Mouse (Mus musculus) embryonic facial prominence, embryonic 11.5 days (tissue): ENCODE results near the gene Aldh1a2. TPM values are rescaled to one million over a fixed set of nuclear protein-coding genes. Genes with fewer than 3 reads are reported as not detected.

Experiments
- ATAC-seq: fragments of 200-750 bp; cut with Nextera tagmentation; replicated peaks from 2 replicates; pipeline ENCODE4 v1.8.0; 2017; ENCODE audit warnings: low read depth; ENCODE audit not compliant: insufficient number of reproducible peaks, low FRiP score, low TSS enrichment
- DNase-seq: peaks from one replicate; pipeline ENCODE4 v3.0.0-alpha.2; 2015; ENCODE audit warnings: low spot score
- H3K27ac ChIP-seq: fragments of 300-500 bp; sonication (generic); replicated peaks from 2 replicates; pipeline ENCODE4 v1.5.1; 2014; ENCODE audit warnings: mild to moderate bottlenecking, low read depth, low read length, control low read depth
- H3K27me3 ChIP-seq: fragments of 300-500 bp; sonication (generic); 2 replicates; pipeline ENCODE4 v1.6.1; 2014; ENCODE audit warnings: mild to moderate bottlenecking, low read length, moderate library complexity, mixed read lengths; ENCODE audit not compliant: control insufficient read depth, insufficient read depth
- H3K36me3 ChIP-seq: fragments of 300-500 bp; sonication (generic); replicated peaks from 2 replicates; pipeline ENCODE4 v1.6.1; 2014; ENCODE audit warnings: low read depth, mild to moderate bottlenecking, low read length, moderate library complexity, mixed read lengths; ENCODE audit not compliant: control insufficient read depth, insufficient read depth
- H3K4me1 ChIP-seq: fragments of 300-500 bp; sonication (generic); 2 replicates; pipeline ENCODE4 v1.6.1; 2014; ENCODE audit warnings: low read length, mixed read lengths; ENCODE audit not compliant: control insufficient read depth, insufficient read depth
- H3K4me2 ChIP-seq: fragments of 300-500 bp; sonication (generic); 2 replicates; pipeline ENCODE4 v1.6.1; 2014; ENCODE audit warnings: low read depth, mild to moderate bottlenecking, control low read depth, low read length, moderate library complexity
- H3K4me3 ChIP-seq: fragments of 300-500 bp; sonication (generic); 2 replicates; pipeline ENCODE4 v1.5.1; 2014; ENCODE audit warnings: low read depth, low read length, control low read depth
- H3K9ac ChIP-seq: fragments of 300-500 bp; sonication (generic); replicated peaks from 2 replicates; pipeline ENCODE4 v1.6.1; 2014; ENCODE audit warnings: mild to moderate bottlenecking, control low read depth, low read length
- H3K9me3 ChIP-seq: fragments of 300-500 bp; sonication (generic); replicated peaks from 2 replicates; pipeline ENCODE4 v1.6.1; 2016; ENCODE audit warnings: mild to moderate bottlenecking, low read length, inconsistent platforms, mixed read lengths; ENCODE audit not compliant: control insufficient read depth
- WGBS: fragments of 180-500 bp; shearing (Covaris S2); extraction: QIAGEN DNeasy Blood & Tissue Kit; methylation state at CpG from one replicate; pipeline ENCODE4 v1.1.7; 2014; 5-methylcytosine and 5-hydroxymethylcytosine counted together
- polyA plus RNA-seq: library from polyadenylated mRNA; unstranded; fragments of >200 nt; fragmentation: Nextera tagmentation; extraction: Ambion mirVana; gene quantifications from 2 replicates; pipeline ENCODE4 v1.2.1, GENCODE M21; 2014

Gene Aldh1a2
- polyA plus RNA-seq, 1 experiment from 2014 or later = 39.1 TPM

- ATAC-seq = no peak
- DNase-seq = no peak
- Histone ChIP-seq H3K4me1 (no peaks in the 10 kb centered on the region), H3K4me2 (no peak overlapping the region), H3K27me3 (no peaks in the 10 kb centered on the region), H3K9ac (no peak overlapping the region), H3K27ac (no peak overlapping the region), H3K9me3 (no peaks in the 10 kb centered on the region), H3K36me3 (no peaks in the 10 kb centered on the region), H3K4me3 (no peak overlapping the region)
- 77% methylated on average over 6 of the region's 6 CpGs for WGBS
Observed at GRCm38 (mm10) chr9:71288738-71289137, 73.1 kb downstream of the Aldh1a2 start.

GRCm38 (mm10) chr9:71289810-71290209 is 74.2 kb downstream of the Aldh1a2 start:
- WGBS = 85% methylated on average over 3 of the region's 3 CpGs
- DNase-seq = no peak
- no peaks in the 10 kb centered on the region for H3K9me3 ChIP-seq
- no peaks in the 10 kb centered on the region for H3K4me1 ChIP-seq
- no peak overlapping the region for H3K27ac ChIP-seq
- H3K4me2 ChIP-seq = no peak overlapping the region
- no peaks in the 10 kb centered on the region for H3K36me3 ChIP-seq
- H3K27me3 ChIP-seq = no peaks in the 10 kb centered on the region
- no peak overlapping the region for H3K9ac ChIP-seq
- ATAC-seq = no peak
- no peak overlapping the region for H3K4me3 ChIP-seq

GRCm38 (mm10) chr9:71290730-71291129 is 75.1 kb downstream of the Aldh1a2 start:
- Histone ChIP-seq H3K27ac (no peak overlapping the region), H3K4me2 (no peak overlapping the region), H3K27me3 (no peaks in the 10 kb centered on the region), H3K9me3 (no peaks in the 10 kb centered on the region), H3K36me3 (no peaks in the 10 kb centered on the region), H3K4me1 (no peaks in the 10 kb centered on the region), H3K9ac (no peak overlapping the region), H3K4me3 (no peak overlapping the region)
- ATAC-seq (no peak), DNase-seq (no peak)
- WGBS = 83% methylated on average over 1 of the region's 1 CpGs

- no peaks in the 10 kb centered on the region for H3K27me3 ChIP-seq
- H3K4me3 ChIP-seq = no peak overlapping the region
- no peak for DNase-seq
- no peak overlapping the region for H3K27ac ChIP-seq
- WGBS = 74% methylated on average over 8 of the region's 8 CpGs
- ATAC-seq = no peak
- no peak overlapping the region for H3K9ac ChIP-seq
- H3K9me3 ChIP-seq = no peaks in the 10 kb centered on the region
- H3K4me1 ChIP-seq = no peaks in the 10 kb centered on the region
- no peak overlapping the region for H3K4me2 ChIP-seq
- no peaks in the 10 kb centered on the region for H3K36me3 ChIP-seq
Observed at GRCm38 (mm10) chr9:71295501-71295900, 79.9 kb downstream of the Aldh1a2 start.

- no peak overlapping the region for H3K4me3 ChIP-seq
- no peak overlapping the region for H3K27ac ChIP-seq
- no peak overlapping the region for H3K4me2 ChIP-seq
- no peaks in the 10 kb centered on the region; the same call in 1 of the 2 replicates for H3K36me3 ChIP-seq
- no peaks in the 10 kb centered on the region for H3K4me1 ChIP-seq
- WGBS = 40% methylated on average over 2 of the region's 2 CpGs
- H3K9ac ChIP-seq = no peak overlapping the region
- DNase-seq = no peak
- H3K9me3 ChIP-seq = no peaks in the 10 kb centered on the region
- ATAC-seq = no peak
- H3K27me3 ChIP-seq = no peaks in the 10 kb centered on the region
Observed at GRCm38 (mm10) chr9:71303594-71303993, 88.0 kb downstream of the Aldh1a2 start.

- Histone ChIP-seq H3K36me3 (no peaks in the 10 kb centered on the region; the same call in 1 of the 2 replicates), H3K9ac (no peak overlapping the region), H3K4me2 (no peak overlapping the region), H3K27me3 (no peaks in the 10 kb centered on the region), H3K4me3 (no peak overlapping the region), H3K27ac (no peak overlapping the region), H3K4me1 (no peaks in the 10 kb centered on the region), H3K9me3 (no peaks in the 10 kb centered on the region)
- WGBS = 82% methylated on average over 9 of the region's 9 CpGs
- ATAC-seq (no peak), DNase-seq (no peak)
Observed at GRCm38 (mm10) chr9:71307106-71307789, 91.7 kb downstream of the Aldh1a2 start.

- WGBS = 86% methylated on average over 3 of the region's 3 CpGs
- Histone ChIP-seq H3K4me3 (no peak overlapping the region), H3K36me3 (no peaks in the 10 kb centered on the region), H3K9ac (no peak overlapping the region), H3K4me2 (no peak overlapping the region), H3K4me1 (no peaks in the 10 kb centered on the region), H3K27ac (no peak overlapping the region), H3K27me3 (no peaks in the 10 kb centered on the region), H3K9me3 (no peaks in the 10 kb centered on the region)
- ATAC-seq (no peak), DNase-seq (no peak)
Observed at GRCm38 (mm10) chr9:71315960-71316359, 100.4 kb downstream of the Aldh1a2 start.

GRCm38 (mm10) chr9:71317096-71317920 is 101.7 kb downstream of the Aldh1a2 start:
- H3K4me3 ChIP-seq = no peak overlapping the region
- 72% methylated on average over 11 of the region's 11 CpGs for WGBS
- no peak overlapping the region for H3K4me2 ChIP-seq
- H3K27me3 ChIP-seq = no peaks in the 10 kb centered on the region
- H3K27ac ChIP-seq = no peak overlapping the region
- no peaks in the 10 kb centered on the region for H3K36me3 ChIP-seq
- no peak overlapping the region for H3K9ac ChIP-seq
- ATAC-seq = no peak
- H3K9me3 ChIP-seq = no peaks in the 10 kb centered on the region
- H3K4me1 ChIP-seq = no peaks in the 10 kb centered on the region
- DNase-seq = no peak
